Mouse (Mus musculus) retina, postnatal 1 day (tissue): ENCODE data around the gene Gns.

Experiments used
- DNase-seq: peaks from one replicate; pipeline ENCODE4 v3.0.0-alpha.2; 2012

Gene Gns

DNA sequence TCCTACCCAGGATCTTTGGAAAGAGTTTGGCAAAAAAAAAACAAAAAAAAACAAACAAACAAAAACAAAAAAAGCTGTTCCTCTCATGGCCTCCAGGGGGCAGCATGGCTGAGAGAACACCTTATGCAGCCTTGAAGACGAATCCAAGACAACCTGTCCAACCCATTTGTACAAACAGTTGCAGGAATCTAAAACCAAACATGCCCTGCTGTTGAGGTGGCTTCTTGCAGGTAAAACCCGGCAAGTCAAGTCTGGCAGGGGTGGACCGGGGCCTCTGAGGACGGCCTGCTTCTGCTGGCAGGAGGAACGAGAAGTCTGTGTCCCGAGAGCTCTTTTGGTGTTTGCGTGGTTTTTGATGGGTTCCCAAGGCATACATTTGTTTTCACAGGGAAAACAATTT, 44.8 kb downstream of the Gns start:
- DNase-seq: peak; percentile 77

DNA sequence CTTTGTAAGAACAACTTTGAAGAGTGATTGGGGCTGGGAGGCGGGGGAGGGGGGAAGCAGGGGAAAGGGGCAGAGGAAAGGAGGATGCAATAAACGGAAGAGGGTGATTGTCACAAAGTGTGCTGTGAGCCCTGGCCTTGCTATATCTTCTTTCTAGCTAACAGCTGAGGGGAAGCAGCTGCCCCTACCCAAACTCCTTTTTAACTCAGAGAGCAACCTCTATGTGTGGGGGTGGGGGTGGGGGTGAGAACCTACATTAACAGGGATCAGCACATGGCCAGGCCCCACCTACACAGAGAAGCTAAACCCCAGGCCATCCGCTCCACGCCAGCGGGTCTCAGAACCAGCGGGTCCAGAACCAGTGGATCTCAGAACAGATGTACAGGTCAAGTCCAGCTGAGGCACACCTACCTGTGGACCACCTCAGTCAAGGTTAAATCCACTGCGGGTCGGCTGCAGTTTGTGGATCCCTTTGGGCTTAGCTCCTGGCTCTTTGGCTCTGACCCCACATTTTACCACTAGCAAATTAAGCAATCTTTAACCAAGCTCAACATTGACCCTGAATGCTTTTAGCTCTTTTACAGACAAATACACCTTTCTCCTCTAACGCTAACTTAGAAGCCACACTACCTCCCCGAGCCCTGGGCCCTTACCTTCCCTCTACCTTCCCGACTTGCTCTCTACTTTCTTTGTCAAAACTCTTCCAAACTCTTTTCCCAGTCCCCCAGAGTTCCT, 47.0 kb downstream of the Gns start:
- no peak for DNase-seq

DNA sequence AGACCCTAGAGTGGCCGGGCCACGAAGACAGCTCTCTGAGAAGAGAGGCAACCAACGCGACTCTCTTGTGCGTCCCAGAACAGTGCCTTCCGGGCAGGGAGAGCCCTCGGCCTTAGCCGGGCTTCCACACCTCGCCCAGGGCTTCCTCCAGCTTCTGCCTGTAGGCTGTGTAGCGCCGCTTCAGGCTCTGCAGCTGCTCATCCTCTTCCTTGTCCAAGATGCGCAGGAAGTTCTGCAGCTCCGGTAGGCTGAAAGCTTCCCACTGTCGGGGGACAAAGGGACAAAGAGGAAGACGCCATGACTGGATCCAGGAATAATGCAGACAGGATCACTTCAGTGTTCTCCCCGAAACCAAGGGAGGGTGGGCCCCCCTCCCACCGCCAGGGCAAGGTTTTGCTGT, 47.9 kb downstream of the Gns start:
- DNase-seq: no peak

DNA sequence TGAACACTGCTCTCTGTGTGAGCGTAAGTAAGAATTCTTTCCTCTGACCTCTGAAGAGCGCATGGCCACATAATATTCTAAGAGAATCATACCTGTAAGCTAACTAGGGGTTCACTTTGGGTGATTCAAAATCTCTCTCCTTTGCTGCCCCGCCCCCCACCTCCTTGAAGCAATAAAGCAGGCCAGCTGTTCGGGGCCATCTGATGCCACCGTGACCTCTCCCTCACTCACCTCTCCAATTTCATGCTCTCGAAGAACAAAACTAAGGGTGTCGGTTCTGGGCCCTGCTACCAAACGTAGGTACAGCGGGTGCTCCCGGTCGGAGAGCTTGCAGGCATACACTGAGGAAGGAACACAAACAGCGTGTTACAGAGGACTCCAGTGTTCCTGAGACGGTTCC, 49.2 kb downstream of the Gns start:
- no peak for DNase-seq

DNA sequence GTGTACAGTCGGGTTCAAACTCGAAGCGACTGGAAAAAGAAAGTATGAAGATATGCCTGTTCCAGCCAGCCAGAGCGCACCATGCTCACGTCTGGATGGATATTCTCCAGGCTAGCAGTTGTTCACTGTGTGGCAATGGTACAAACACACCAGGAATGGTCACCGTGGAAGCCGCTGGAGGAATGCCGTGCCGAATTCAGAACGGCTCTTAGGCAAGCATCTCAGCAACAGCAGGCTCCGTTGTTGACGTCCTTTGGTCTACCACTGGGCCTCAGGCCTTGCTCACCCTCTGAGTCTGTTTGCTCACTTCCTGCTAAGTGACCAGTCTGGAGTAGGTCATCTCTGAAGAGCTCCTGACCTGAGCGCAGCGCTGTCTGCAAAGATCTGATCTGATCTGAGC, 53.9 kb downstream of the Gns start:
- DNase-seq: no peak

DNA sequence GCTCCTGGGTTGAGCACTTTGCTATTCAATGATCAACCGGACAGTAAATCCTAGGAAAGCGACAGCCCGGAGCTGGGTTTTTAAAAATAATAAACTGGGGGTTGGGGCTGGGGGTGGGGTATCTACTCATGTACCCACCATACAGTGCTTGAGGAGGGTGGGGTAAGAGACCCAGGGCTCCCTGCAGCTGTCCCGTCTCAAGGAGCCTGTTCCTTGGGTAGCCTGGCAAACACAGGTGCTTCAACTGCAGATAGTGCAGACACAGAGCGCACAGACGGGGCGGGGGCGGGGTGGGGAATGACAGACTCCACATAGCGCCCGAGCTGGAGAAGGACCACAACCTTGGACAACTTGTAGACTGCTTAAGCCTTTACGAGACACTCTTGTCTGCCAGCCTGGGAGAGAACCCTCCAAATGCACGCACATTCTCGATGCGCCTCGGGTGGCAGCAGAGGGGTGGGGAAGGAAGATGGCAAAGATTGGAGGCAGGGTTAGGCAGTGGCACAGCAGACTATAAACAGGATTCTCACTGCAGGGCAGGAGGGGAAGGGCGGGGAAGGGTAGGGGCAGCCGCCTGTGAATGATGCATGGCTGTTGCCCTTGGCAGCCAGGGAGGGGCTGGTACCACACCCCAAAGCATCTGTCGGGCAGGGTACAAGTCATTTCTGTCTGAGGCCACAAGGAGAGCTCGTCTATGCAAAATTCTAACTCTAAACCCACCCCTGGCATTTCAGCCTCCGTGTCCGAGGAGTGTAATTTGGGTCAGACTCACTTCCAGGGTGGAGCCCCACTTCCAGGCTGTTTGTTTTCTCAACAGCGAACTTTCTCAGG, 55.0 kb downstream of the Gns start:
- DNase-seq: peak; percentile 55

DNA sequence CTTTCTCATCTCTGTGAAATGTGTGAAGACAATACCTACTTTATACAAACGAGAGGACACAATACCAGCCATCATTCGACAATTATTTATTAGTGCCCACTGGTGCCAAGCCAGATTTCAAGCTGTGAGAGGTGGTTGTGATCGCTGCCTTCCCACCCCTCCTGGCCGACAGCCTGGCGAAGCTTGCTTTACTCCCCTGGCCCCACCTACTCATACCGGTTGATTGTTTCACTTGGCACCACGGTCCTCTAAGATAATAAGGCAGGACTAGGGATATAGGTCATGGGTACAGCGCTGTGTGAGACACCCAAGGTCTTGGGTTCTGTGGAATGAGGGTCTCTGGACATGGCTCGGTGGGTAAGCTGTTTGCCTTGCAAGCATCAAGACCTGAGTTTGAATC, 56.1 kb downstream of the Gns start:
- no peak for DNase-seq

DNA sequence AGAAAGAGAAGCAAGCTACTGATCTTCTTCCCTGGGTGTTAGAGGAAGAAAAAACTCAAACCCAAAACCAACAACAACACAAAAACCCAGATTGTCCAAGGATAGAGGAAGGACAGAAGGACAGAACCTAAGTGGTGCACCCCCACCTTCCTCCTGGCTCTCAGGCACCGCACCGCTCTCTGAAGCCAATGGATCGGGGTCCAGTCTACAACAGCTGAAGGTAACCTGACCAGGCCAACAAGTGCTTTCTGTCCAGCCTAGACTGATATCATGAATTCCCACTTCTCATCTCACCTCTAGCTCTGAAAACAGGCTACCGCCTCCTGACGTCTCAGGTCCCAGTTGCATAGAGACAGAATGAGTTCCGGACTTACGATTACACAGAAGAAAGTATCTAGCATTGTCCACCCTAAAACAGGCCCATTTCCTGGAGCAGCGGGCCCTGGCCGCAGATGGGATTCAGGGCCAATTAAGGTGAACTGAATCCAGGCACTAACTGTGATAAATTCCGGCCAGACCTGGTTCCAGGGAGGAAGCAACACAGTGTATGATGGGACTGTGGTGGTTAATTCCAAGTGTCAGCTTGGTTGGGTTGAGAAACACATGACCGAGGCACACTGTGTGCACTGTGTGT, 56.9 kb downstream of the Gns start:
- no peak for DNase-seq

DNA sequence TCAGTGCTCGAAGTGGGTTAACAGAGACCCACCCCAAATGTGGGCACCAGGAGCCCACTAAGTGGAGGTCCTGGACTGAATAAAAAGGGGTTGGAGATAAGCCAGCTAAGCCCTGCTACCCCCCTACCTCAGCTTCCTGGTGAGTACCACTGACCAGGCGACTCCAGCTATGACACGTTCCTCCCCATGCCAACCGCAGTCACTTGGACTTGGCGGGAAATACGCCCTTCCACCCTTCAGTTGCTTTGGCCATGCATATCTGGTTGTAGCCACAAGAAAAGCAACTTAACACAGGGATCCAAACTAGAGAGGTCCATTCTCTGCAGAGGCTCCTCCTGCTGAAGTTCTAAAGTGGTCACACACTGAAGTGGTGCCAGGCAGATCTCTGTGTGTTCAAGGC, 57.4 kb downstream of the Gns start:
- no peak for DNase-seq

DNA sequence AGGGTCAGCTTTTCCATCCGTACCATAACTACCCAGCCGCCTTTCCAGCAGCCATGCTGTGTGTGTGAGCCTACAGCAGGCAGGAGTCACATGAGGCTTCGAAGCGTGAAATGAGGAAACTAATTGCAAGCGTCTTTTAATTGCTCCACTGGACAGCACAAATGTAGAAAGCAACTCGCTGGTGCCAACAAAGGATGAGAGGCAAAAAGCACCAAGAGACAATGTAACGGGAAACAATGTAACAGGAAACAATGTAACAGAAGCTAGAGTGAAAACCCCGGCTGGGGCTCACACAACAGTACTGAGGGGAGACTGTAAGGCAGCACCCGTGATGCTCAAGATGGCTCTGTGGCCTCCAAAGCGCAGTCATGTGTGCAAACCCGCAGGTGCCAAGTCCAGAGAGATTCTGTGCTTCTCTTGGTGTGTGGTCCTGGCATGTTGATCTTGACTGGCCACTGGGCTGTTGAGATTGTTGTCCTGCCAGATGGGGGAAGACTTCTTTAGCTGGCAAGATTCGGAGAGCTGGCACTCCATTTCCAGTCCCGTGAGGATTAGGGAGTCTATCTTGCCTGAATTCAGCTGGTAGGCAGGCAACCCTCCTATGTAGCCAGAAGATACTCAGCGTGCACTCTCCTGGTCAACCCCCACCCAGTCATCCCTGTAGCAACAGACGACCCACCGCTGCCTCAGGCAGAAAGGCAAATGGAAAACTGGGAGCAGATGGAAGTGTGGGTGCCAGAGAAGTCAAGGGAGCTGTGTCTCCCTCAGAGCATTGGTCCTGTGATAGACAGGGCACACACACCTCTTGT, 58.9 kb downstream of the Gns start:
- DNase-seq: peak; percentile 94

DNA sequence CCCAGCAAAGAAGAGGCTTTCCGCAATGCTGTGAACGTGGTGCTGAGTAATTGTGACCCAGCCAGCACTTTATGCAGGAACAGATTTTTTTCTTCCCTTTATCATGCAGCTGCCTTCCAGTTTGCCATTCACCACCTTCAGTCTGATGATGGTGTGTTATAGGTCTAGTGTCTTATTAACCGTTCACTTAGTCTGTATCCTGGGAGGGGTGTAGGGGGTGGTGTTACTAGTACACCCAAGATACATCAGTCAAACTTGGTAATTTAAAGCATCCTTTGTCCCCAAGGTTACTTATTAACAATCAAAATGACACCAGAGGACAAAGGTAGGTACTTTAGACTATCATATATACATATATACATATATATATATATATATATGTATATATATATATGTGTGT, 59.6 kb downstream of the Gns start:
- no peak for DNase-seq

DNA sequence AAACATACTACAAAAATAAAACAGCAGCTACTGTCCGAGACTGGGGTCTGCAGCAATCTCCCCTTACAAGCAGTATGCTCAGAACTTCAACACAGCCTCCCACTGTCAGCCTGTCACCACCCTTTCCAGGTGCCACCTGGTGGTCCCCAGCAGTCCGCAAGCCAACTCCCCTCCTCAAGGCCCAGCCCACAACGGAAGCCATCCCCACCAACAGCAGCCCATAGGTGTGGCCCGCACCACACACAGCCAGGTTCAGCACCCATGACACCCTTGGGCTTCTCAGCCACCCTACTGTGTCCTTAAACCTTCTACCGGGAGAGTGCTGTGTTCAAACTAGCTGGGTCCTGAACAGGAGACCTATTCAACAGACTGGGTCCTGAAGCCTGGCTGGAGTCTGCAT, 60.2 kb downstream of the Gns start:
- no peak for DNase-seq

DNA sequence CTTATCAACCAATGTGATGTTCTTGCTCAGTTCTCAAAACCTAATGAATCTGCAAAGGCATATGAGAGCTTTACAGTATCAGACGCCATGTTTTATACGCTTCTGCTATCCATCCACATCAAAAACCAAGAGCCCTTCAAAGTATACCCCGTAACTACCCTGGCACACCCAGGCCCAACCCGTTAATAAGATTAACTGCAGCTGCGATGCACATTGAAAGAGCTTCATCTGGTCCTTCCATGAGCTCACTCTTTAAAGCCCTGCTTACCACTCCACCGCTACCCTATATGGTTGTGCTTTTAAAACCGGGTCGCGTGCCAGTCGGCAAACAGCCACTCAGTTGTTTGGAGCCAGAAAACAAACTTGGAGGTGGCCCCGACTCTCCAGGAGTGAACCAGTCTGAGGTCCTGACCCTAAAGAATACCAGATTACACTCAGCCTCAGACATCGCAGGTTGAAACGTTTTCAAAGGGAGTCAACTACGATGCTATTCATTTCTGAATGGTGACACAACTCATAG, 60.7 kb downstream of the Gns start:
- peak; percentile 57 for DNase-seq

DNA sequence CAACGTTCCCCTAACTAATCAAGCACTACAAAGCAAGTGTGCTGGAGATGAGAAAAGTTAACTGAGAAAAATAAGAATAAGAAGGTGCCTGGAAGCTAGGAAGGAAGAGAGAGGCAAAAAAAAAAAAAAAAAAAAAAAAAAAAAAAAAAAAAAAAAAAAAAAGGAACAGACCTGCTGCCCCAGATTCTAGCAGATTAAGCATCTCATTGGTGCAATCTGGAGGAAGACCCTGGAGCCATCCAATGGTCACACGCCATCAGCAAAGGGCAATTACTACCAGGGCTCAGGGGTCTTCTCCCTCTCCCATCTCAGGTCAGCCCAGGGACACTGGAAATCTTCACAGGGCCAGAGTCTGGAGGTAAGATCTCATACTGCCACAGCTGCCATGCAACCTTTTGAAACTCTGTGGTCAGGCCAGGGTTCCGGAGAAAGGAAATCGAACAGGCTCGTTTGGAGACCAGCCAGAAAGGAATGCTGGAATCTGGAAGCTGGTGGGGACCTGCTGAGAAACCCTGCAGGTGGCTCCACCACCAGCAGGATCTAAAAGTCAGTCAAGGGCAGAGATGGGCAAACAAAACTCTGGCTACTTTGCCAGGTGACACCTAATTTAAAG, 61.7 kb downstream of the Gns start:
- DNase-seq: peak; percentile 62

DNA sequence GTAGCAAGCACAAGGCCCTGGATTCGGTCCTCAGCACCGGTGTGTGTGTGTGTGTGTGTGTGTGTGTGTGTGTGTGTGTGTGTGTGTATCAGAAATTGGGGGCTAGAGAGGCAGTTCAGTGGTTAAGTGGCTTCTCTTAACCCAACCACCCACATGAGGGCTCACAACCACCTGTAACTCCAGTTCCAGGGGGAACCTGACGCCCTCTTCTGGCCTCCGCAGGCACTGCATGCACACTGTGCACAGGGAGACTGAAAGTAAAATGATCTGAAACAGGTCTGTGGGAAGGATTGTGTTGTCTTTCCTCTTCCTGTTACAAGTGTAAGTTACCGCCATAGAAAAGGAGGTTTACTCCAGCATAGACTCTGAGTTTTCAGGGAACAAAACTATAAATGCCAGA, 62.2 kb downstream of the Gns start:
- no peak for DNase-seq

DNA sequence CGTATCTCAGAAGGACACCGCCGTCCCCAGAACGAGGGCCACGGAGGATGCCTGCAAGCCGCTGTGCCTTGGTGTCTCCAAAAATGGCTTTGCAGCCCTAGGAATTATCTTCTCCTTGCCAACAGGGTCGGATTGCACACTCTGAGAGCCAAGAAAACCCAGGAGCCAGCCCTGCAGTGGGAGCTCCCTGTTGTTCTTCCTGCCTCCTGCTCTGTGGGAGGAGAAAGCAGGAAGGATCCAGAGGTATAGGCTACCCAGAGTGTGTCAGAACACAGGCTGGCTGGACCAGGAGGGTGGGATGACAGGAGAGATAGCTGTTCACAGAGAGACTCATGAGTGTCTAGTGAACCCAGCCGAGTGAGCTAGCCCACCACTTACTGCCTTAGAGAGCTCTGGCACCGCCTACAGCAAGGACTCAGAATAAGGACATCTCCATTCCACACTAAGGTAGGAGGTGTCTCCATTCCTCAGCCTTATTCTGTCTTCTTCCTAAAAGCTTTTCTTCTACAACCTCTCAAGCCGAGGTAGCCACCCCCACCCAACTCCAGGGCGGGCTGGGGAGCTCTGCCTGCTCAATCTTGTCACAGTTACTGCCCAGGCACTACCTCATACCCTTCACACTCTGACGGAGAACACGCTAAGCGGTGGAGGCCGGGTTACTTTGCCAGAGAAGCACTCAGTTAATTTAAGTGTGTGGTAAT, 63.3 kb downstream of the Gns start:
- DNase-seq: no peak

DNA sequence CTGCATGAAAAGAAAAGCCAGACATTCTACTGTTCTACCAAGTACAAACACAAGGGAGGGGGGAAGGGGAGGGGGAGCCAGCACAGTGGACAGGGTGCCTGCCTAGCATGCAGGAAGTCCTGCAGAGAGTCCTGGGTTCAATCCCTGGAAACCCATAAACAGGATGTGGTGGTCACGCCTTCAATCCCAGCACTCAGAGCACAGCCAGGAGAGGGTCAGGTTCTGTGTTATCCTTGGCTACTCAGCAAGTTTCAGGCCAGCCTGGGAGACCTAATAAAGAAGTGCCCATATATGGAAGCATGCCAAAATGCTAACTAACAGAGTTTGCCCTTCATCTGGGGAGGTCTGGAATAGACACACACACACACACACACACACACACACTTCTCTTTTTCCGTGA, 64.2 kb downstream of the Gns start:
- peak; percentile 55 for DNase-seq

DNA sequence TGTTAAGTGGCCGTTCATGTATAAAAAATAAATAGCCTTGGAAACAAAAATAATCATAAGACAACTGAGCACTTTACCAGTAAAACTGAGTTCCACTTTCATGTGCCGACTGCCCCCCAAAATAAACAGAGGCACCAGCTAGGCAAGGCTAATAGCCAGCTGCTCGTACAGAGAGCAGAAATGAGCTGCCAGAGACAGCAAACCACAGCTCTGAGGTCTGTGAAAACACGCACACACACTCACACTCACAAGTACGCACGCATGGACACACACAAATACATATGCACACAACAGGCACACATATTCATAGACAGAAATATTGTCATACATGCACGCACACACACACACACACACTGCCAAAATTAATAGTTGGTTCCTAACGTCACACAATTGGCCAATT, 64.7 kb downstream of the Gns start:
- no peak for DNase-seq

DNA sequence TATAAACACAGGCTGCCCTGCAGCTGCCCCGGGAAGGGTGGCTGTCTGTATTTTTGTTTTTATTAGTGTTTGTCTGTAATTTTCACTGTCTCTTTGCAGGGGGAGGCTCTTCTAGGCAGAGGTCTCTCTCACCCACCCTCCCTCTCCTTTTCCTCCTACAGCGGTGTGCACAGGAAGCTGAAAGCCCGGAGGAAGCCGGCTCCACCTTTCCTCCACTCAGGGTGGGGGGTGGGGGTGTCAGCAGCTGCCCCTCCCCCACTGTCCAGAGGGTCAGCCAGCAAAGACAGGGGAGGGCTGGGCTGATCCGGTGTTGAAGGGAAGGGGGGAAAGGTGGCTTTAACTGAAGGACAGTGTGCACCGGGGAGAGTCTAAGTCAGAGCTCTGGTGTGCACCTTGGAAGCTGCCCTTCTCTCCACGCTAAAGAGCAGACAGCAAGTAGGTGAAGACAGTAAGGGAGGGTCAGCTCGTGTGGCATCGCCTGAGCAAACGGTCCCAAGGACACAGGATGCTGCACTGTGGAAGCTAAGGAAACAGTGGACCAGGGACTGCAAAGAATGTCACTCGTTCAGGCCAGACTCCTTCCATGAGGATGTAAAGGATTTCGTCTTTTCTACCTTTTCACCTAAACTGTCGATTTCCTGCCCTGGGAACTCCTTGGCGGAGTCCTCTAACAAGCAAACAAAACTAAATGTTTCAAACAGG, 65.2 kb downstream of the Gns start:
- no peak for DNase-seq

DNA sequence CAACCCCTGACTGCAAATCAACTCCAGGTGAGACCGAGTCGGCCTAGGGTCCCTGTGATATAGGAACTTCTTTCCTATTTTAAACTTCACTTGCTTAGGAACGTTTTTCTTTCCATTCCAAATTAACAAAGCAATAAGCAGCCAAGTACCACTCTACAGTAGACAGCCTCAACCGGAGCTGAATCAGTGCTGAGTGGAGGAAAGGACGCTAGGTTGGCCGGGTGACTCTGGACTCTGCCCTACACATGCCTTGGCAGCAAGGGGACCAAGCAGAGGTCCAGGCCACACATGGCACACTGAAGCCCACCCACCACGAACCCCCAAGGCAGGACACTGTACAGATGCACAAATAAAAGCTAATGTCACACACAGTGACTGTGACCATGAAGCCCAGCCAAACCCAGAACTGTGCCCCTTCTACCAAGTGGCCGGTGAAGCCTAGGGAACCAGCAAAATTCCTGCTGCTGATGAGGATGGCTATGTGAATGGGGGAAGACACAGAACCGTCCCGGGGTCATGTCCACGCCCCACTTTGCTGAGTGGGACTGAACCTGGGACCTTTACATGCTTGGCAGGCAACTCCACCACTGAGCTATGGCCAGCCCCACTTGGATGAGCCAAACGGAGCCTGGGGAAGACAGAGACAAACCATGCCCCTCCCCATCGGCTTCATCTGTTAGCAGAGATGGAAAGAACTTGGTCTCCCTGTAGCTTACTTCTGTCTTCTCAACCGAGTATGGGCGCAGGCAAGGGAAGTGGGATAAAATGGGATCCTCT, 66.1 kb downstream of the Gns start:
- no peak for DNase-seq
